Mouse (Mus musculus) activated CD4-positive, CD25-positive, alpha-beta regulatory T cell, adult 4 months (primary cell): ENCODE measurements around the gene Rbbp6. TPM values are rescaled to one million over a fixed set of nuclear protein-coding genes. Genes with fewer than 3 reads are reported as not detected.

Experiments used
- polyA plus RNA-seq, 2 experiments: library from polyadenylated mRNA; unstranded; fragments of 100-300 nt; shearing (Covaris generic); gene quantifications; one replicate each; pipeline ENCODE4 v1.2.1; 2017

The Rbbp6 gene
- polyA plus RNA-seq, 2 experiments from 2014 or later, result 47.7 to 47.8 TPM

Other genes with a start within 250 kb of the Rbbp6 start
- gene Tnrc6a, start 158.2 kb downstream of the Rbbp6 start, polyA plus RNA-seq, result 100 to 1,000 TPM in 1 of 2 experiments, 10 to 100 TPM in 1; 41.1 to 119 TPM
- under 1 TPM in 1 of 2 experiments, not detected in 1; 0.54 TPM for gene Slc5a11, start 249.1 kb downstream of the Rbbp6 start, polyA plus RNA-seq